Mouse (Mus musculus) limb, embryonic 13.5 days (tissue): ENCODE data around the gene Lmbr1. TPM values are rescaled to one million over a fixed set of nuclear protein-coding genes. Genes with fewer than 3 reads are reported as not detected.

Source experiments
- ATAC-seq: fragments of 200-750 bp; cut with Nextera tagmentation; 2 replicates; pipeline ENCODE4 v1.8.0; 2017; ENCODE audit warnings: low read depth, moderate number of reproducible peaks, moderate TSS enrichment; ENCODE audit not compliant: low FRiP score
- H3K27ac ChIP-seq: fragments of 300-500 bp; sonication (generic); 2 replicates; pipeline ENCODE4 v1.5.1; 2015; ENCODE audit warnings: inconsistent platforms, mild to moderate bottlenecking, moderate library complexity
- H3K27me3 ChIP-seq: fragments of 300-500 bp; sonication (generic); 2 replicates; pipeline ENCODE4 v1.6.1; 2015; ENCODE audit warnings: mild to moderate bottlenecking, inconsistent platforms
- H3K36me3 ChIP-seq: fragments of 300-500 bp; sonication (generic); 2 replicates; pipeline ENCODE4 v1.6.1; 2015; ENCODE audit warnings: inconsistent platforms, mild to moderate bottlenecking, moderate library complexity
- H3K4me1 ChIP-seq: fragments of 300-500 bp; sonication (generic); 2 replicates; pipeline ENCODE4 v1.6.1; 2015; ENCODE audit warnings: inconsistent platforms
- H3K4me2 ChIP-seq: fragments of 300-500 bp; sonication (generic); replicated peaks from 2 replicates; pipeline ENCODE4 v1.6.1; 2015; ENCODE audit warnings: inconsistent platforms, mild to moderate bottlenecking, moderate library complexity
- H3K4me3 ChIP-seq: fragments of 300-500 bp; sonication (generic); 2 replicates; pipeline ENCODE4 v1.5.1; 2015; ENCODE audit warnings: moderate library complexity, mild to moderate bottlenecking, inconsistent platforms
- H3K9ac ChIP-seq: fragments of 300-500 bp; sonication (generic); 2 replicates; pipeline ENCODE4 v1.6.1; 2015; ENCODE audit warnings: mild to moderate bottlenecking, inconsistent platforms
- H3K9me3 ChIP-seq: fragments of 300-500 bp; sonication (generic); 2 replicates; pipeline ENCODE4 v1.6.1; 2016; ENCODE audit warnings: inconsistent platforms
- WGBS: fragments of 180-500 bp; shearing (Covaris S2); methylation state at CpG from one replicate; pipeline ENCODE4 v1.1.7; 2015; 5-methylcytosine and 5-hydroxymethylcytosine counted together
- microRNA-seq: library from miRNA; unstranded; fragments of <30 nt; microRNA quantifications from one replicate; pipeline ENCODE4, GENCODE M21; 2016
- polyA plus RNA-seq: library from polyadenylated mRNA; unstranded; fragments of >200 nt; fragmentation: Nextera tagmentation; extraction: Ambion mirVana; gene quantifications from 2 replicates; pipeline ENCODE4 v1.2.1, GENCODE M21; 2015

Lmbr1 gene
- polyA plus RNA-seq, 1 experiment from 2014 or later = 10.2 TPM

GRCm38 (mm10) chr5:29195570-29196263 lies 182.5 kb downstream of the Lmbr1 start, which contains the start of gene Rnf32:
Gene Rnf32 (plus strand): TSS chr5:29195992.
- Histone ChIP-seq H3K4me1 (peaks cover 13% of the 10 kb centered on the region), H3K9ac (peak within 1 kb of the TSS; percentile 78), H3K9me3 (no peaks in the 10 kb centered on the region), H3K4me3 (peak within 1 kb of the TSS; percentile 62), H3K27ac (peak within 1 kb of the TSS; percentile 69; the same call in 1 of the 2 replicates), H3K4me2 (peak within 1 kb of the TSS; percentile 72), H3K36me3 (no peaks in the 10 kb centered on the region), H3K27me3 (0 out of 2 replicates have a peak, but pooled peaks cover 3% of the 10 kb centered on the region)
- ATAC-seq = peak; percentile 98
- WGBS = under 1% methylated on average over 62 of the region's 70 CpGs

GRCm38 (mm10) chr5:29195231-29195569 lies 183.0 kb downstream of the Lmbr1 start:
- H3K27ac ChIP-seq = peak overlapping the region; percentile 69; the same call in 1 of the 2 replicates
- peaks cover 13% of the 10 kb centered on the region for H3K4me1 ChIP-seq
- WGBS = 3% methylated on average over 9 of the region's 9 CpGs
- H3K9me3 ChIP-seq = no peaks in the 10 kb centered on the region
- ATAC-seq = peak; percentile 37; the same call in 1 of the 2 replicates
- 0 out of 2 replicates have a peak, but pooled peaks cover 3% of the 10 kb centered on the region for H3K27me3 ChIP-seq
- peak overlapping the region; percentile 62 for H3K4me3 ChIP-seq
- peak overlapping the region; percentile 78 for H3K9ac ChIP-seq
- peak overlapping the region; percentile 72 for H3K4me2 ChIP-seq
- H3K36me3 ChIP-seq = no peaks in the 10 kb centered on the region

- Histone ChIP-seq H3K27ac (no peak overlapping the region), H3K4me2 (no peak overlapping the region), H3K4me1 (no peaks in the 10 kb centered on the region), H3K4me3 (no peak overlapping the region), H3K9me3 (no peaks in the 10 kb centered on the region), H3K36me3 (no peaks in the 10 kb centered on the region), H3K27me3 (no peaks in the 10 kb centered on the region), H3K9ac (no peak overlapping the region)
- WGBS = 76% methylated on average over 5 of the region's 5 CpGs
- no peak for ATAC-seq
Measured at GRCm38 (mm10) chr5:29186798-29187197, 191.4 kb downstream of the Lmbr1 start.

Small RNAs within 50 kb of the gene (microRNA-seq; reads per million reads assigned to microRNA genes)
- not detected for gene Gm23801

Other genes with a start within 250 kb of the Lmbr1 start
- gene Rnf32, start 182.4 kb downstream of the Lmbr1 start, polyA plus RNA-seq = 3.8 and 4.0 TPM in 2 replicates
- 27.0 and 30.4 TPM in 2 replicates for gene Nom1, start 56.3 kb upstream of the Lmbr1 start, polyA plus RNA-seq
- 0.08 and 0.18 TPM in 2 replicates for gene Mnx1, start 100.1 kb upstream of the Lmbr1 start, polyA plus RNA-seq
- 24.6 and 26.7 TPM in 2 replicates for gene Ube3c, start 190.9 kb upstream of the Lmbr1 start, polyA plus RNA-seq